Mouse (Mus musculus) midbrain, embryonic 14.5 days (tissue): ENCODE results near the gene Mindy4b-ps. TPM values are rescaled to one million over a fixed set of nuclear protein-coding genes. Genes with fewer than 3 reads are reported as not detected.
A peak's percentile ranks its signal among the peaks of the same experiment; 100 is the strongest.
"Not testable (repeated sequence)": the region's sequence is repeated elsewhere in the genome, so short reads cannot be mapped to it uniquely, and the experiment has no call there.

Experiments
- ATAC-seq: fragments of 200-750 bp; cut with Nextera tagmentation; 2 replicates; pipeline ENCODE4 v1.8.0; 2017; ENCODE audit warnings: moderate number of reproducible peaks, moderate library complexity; ENCODE audit not compliant: low FRiP score, low TSS enrichment
- DNase-seq: peaks from one replicate; pipeline ENCODE4 v3.0.0-alpha.2; 2015
- H3K27ac ChIP-seq: fragments of 300-500 bp; sonication (generic); replicated peaks from 2 replicates; pipeline ENCODE4 v1.5.1; 2014; ENCODE audit warnings: mild to moderate bottlenecking, low read depth, low read length, moderate library complexity
- H3K27me3 ChIP-seq: fragments of 300-500 bp; sonication (generic); 2 replicates; pipeline ENCODE4 v1.6.1; 2014; ENCODE audit warnings: low read length, control low read depth, mixed read lengths; ENCODE audit not compliant: control insufficient read depth, insufficient read depth
- H3K36me3 ChIP-seq: fragments of 300-500 bp; sonication (generic); 2 replicates; pipeline ENCODE4 v1.6.1; 2014; ENCODE audit warnings: low read length, control low read depth; ENCODE audit not compliant: control insufficient read depth, insufficient read depth
- H3K4me1 ChIP-seq: fragments of 300-500 bp; sonication (generic); 2 replicates; pipeline ENCODE4 v1.6.1; 2014; ENCODE audit warnings: mild to moderate bottlenecking, antibody characterized with exemption, low read length, control low read depth; ENCODE audit not compliant: control insufficient read depth, insufficient read depth
- H3K4me2 ChIP-seq: fragments of 300-500 bp; sonication (generic); 2 replicates; pipeline ENCODE4 v1.6.1; 2014; ENCODE audit warnings: mild to moderate bottlenecking, low read length, moderate library complexity
- H3K4me3 ChIP-seq: fragments of 300-500 bp; sonication (generic); replicated peaks from 2 replicates; pipeline ENCODE4 v1.5.1; 2014; ENCODE audit warnings: low read depth, low read length
- H3K9ac ChIP-seq: fragments of 300-500 bp; sonication (generic); replicated peaks from 2 replicates; pipeline ENCODE4 v1.6.1; 2014; ENCODE audit warnings: mild to moderate bottlenecking, low read length, moderate library complexity
- H3K9me3 ChIP-seq: fragments of 300-500 bp; sonication (generic); 2 replicates; pipeline ENCODE4 v1.6.1; 2016; ENCODE audit warnings: low read length, control low read depth, mixed read lengths; ENCODE audit not compliant: control insufficient read depth
- WGBS: fragments of 180-500 bp; shearing (Covaris S2); extraction: QIAGEN DNeasy Blood & Tissue Kit; methylation state at CpG from one replicate; pipeline ENCODE4 v1.1.7; 2014; 5-methylcytosine and 5-hydroxymethylcytosine counted together
- polyA plus RNA-seq: library from polyadenylated mRNA; unstranded; fragments of >200 nt; fragmentation: Nextera tagmentation; extraction: Ambion mirVana; gene quantifications from 2 replicates; pipeline ENCODE4 v1.2.1, GENCODE M21; 2014

The Mindy4b-ps gene
- polyA plus RNA-seq, result not detected in 2 replicates

DNA sequence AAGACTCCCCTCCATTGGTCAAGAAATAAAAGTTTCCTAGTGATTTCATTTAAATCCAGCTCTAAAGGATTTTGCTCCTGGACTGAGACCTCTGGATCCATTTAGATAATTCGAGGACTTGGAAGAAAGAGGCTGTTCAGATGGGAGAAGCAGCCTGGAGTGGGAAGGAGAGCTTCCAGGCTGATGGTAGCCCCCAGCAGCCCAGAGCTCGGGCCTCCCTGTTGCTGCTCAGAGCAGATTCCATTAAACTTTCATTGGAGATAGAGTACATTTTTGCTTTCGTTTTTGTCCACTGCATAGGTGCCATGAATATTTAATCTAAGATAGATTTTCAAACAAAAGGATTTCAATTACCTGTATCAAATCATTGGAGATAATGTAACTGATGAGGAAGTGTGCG lies at the start of gene Mindy4b-ps:
Mindy4b-ps (minus strand) TSS at position 101 of the 400 bp plus-strand sequence.
- H3K9ac ChIP-seq, result no peak within 1 kb of the TSS
- H3K36me3 ChIP-seq, result no peaks in the 10 kb centered on the region
- peaks cover 25% of the 10 kb centered on the region for H3K27me3 ChIP-seq
- 0 out of 2 replicates have a peak, but pooled peaks cover 4% of the 10 kb centered on the region for H3K4me1 ChIP-seq
- no peak within 1 kb of the TSS for H3K27ac ChIP-seq
- H3K4me3 ChIP-seq, result no peak within 1 kb of the TSS
- no peak for DNase-seq
- no peak for ATAC-seq
- H3K9me3 ChIP-seq, result no peaks in the 10 kb centered on the region
- 61% methylated on average over 4 of the region's 4 CpGs for WGBS
- no peak within 1 kb of the TSS for H3K4me2 ChIP-seq

DNA sequence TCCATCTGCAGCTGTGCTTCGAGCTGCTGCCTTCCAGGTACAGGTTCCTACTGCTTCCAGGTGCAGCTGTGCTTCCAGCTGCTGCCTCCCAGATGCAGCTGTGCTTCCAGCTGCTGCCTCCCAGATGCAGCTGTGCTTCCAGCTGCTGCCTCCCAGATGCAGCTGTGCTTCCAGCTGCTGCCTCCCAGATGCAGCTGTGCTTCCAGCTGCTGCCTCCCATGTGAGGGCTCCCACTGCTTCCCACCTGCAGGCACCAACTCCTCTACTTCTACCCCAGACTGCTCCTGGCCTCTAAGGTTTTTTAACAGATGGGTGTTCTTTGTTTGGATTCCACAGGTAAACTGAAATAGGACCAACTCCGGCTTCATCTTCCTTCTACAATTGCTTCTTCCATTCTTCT lies 49.8 kb upstream of the Mindy4b-ps start:
- not testable (repeated sequence) for H3K4me1 ChIP-seq, H3K27ac ChIP-seq, H3K27me3 ChIP-seq, DNase-seq, H3K4me2 ChIP-seq, ATAC-seq, H3K4me3 ChIP-seq, H3K9ac ChIP-seq, H3K36me3 ChIP-seq, H3K9me3 ChIP-seq
- 82% methylated on average over 2 of the region's 2 CpGs for WGBS

DNA sequence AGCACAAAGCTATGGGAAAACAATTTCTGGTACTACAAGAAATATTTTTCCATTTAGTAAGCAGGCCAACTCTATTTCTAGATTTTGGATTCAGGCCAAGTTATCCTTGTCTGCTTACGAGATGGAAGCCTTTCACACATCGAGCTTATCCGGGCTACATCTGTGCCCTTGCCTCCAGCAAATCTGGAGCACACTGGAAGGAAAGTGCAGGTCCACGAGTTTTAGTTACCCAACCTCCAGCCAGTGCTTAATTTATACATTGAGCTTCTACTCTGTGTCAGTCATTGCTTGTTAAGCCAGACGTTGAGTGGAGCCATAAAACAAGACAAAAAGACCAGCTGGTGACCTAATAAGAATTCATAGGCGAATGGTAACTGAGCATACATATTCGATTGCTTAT lies 43.6 kb upstream of the Mindy4b-ps start:
- H3K9ac ChIP-seq, result no peak overlapping the region
- DNase-seq, result peak; percentile 46

DNA sequence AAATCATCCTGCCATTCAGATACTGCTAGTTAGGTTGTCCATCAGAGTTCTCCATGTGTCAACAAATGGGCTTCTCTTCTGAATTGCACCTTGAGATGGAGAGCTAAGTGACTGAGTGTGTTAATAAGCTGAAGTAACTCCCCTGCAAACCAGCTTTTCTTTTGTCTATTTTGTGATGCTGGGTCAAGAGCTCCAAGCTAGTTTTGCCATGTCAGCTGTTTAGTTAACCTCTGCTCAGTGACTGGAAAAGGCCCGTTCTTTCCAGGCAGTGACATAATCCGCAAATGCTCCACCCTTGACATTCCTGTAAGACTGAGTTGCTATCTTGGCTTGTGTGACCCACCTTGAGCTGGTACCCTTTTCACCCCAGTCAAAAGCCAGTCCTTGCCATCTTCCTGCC lies 40.9 kb upstream of the Mindy4b-ps start:
- Histone ChIP-seq H3K4me2 (no peak overlapping the region), H3K27me3 (no peaks in the 10 kb centered on the region), H3K27ac (no peak overlapping the region), H3K9ac (no peak overlapping the region), H3K4me1 (no peaks in the 10 kb centered on the region), H3K36me3 (no peaks in the 10 kb centered on the region), H3K9me3 (no peaks in the 10 kb centered on the region), H3K4me3 (no peak overlapping the region)
- DNase-seq (no peak), ATAC-seq (no peak)
- WGBS, result 63% methylated on average over 2 of the region's 2 CpGs

More for the DNA sequence above, 43.6 kb upstream of the Mindy4b-ps start:
- ATAC-seq, result peak; percentile 29; the same call in 1 of the 2 replicates
- no peak overlapping the region for H3K4me2 ChIP-seq
- no peaks in the 10 kb centered on the region for H3K36me3 ChIP-seq
- H3K4me1 ChIP-seq, result no peaks in the 10 kb centered on the region
- no peaks in the 10 kb centered on the region for H3K9me3 ChIP-seq
- no peak overlapping the region for H3K27ac ChIP-seq
- WGBS, result 29% methylated on average over 7 of the region's 7 CpGs
- no peak overlapping the region for H3K4me3 ChIP-seq
- no peaks in the 10 kb centered on the region for H3K27me3 ChIP-seq

DNA sequence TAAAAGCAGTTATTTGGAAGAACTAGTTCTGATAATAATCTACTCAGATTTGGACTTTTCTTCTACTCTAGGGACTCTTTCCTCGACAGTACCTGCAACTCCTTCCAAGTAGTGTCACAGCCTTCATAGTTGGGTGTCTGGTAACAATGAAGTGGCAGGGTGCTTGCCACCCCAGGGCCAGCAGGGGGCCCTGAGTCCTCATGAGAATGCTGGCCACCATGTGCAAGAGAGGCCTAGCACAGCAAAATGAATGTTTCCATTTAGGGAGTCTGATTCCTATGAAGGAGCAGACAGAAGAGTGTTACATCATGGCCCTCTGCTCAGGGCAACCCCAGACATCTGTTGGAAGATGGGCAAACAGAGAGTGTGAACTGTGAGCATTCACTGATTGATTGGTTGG lies 21.3 kb upstream of the Mindy4b-ps start:
- peak; percentile 44 for DNase-seq
- 63% methylated on average over 1 of the region's 1 CpGs for WGBS
- no peak overlapping the region for H3K4me2 ChIP-seq

DNA sequence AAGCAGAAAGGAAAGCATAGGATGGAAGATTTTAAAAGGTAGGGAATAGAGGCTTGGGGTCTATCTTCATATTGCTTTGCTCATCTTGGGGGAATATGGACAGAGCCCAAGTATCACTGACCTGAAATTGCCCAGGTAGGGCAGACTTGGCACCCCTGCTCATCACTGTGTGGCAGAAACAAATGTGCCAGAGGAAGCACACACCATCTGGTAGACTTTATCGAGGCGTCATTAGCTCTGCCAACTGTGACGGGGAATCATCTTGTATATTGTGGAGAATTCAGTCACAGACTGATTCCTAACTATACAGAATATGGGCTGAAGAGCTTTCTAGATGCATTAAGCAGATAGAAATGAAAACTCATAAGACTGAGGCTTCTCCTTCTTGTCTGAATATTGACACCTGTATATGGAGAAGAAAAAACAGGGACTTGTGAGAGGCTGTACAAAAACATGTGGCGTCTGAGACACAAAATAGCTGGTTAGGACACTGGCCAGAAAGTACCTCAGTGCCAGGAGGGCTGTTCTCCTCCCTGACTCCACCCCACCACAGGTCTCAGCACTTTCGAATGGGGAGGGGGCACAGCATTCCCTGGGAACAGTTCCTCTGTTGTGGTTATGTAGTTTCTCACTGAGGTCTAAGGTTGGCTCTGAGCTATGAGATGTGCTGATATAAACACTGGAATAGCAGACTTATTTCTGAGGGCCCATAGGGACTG lies 11.5 kb upstream of the Mindy4b-ps start:
- Histone ChIP-seq H3K36me3 (no peaks in the 10 kb centered on the region), H3K27ac (no peak overlapping the region), H3K4me2 (no peak overlapping the region), H3K4me3 (no peak overlapping the region), H3K9ac (no peak overlapping the region), H3K4me1 (no peaks in the 10 kb centered on the region), H3K9me3 (no peaks in the 10 kb centered on the region), H3K27me3 (peaks cover 6% of the 10 kb centered on the region; the same call in 1 of the 2 replicates)
- 91% methylated on average over 5 of the region's 5 CpGs for WGBS
- ATAC-seq, result no peak
- DNase-seq, result no peak

More for the DNA sequence above, 21.3 kb upstream of the Mindy4b-ps start:
- H3K27ac ChIP-seq, result no peak overlapping the region
- no peak overlapping the region for H3K9ac ChIP-seq
- ATAC-seq, result no peak
- H3K4me1 ChIP-seq, result no peaks in the 10 kb centered on the region
- H3K36me3 ChIP-seq, result no peaks in the 10 kb centered on the region
- H3K9me3 ChIP-seq, result no peaks in the 10 kb centered on the region
- no peaks in the 10 kb centered on the region for H3K27me3 ChIP-seq
- H3K4me3 ChIP-seq, result no peak overlapping the region

DNA sequence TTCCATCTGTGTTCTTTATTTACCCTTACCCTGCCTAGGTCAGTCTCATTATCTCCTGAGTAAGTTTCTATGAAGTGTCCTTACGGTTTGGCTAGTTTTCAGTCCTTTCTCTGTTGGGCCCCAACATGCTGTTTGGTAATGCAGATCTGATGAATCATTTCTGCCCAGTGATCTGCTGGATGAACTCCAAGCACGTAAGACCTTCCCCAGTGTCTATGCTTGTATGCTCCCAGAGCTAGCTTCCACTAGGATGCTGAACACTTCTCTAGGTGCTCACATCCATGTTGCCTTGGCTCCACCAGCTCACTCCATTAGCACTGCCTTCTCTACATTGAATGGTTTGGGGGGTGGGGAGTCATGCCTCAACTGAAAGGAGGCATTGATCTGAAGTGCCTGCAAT lies 10.8 kb upstream of the Mindy4b-ps start:
- Histone ChIP-seq H3K4me1 (no peaks in the 10 kb centered on the region), H3K27ac (no peak overlapping the region), H3K9me3 (no peaks in the 10 kb centered on the region), H3K4me2 (no peak overlapping the region), H3K27me3 (peaks cover 12% of the 10 kb centered on the region; the same call in 1 of the 2 replicates), H3K4me3 (no peak overlapping the region), H3K36me3 (no peaks in the 10 kb centered on the region), H3K9ac (no peak overlapping the region)
- DNase-seq (no peak), ATAC-seq (no peak)
- WGBS, result 85% methylated on average over 2 of the region's 2 CpGs

DNA sequence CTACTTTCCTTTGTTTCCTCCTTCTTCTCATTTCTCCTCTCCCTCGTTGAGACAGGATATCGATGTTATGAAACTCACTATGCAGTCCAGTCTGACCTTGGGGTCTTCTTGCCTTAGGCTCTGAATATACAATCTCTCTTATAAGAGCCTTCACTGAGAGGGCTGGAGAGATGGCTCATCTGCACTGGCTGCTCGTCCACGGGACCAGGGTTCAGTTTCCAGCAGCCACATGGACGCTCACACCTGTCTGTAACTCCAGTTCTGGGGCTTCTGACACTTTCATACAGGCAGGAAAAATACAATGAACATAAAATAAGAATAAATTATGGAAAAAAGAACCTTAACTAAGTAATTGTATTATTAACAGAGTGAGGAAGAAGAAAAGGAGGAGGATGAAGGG lies 9.5 kb upstream of the Mindy4b-ps start:
- no peaks in the 10 kb centered on the region for H3K4me1 ChIP-seq
- no peak overlapping the region for H3K4me2 ChIP-seq
- H3K27me3 ChIP-seq, result peaks cover 20% of the 10 kb centered on the region; the same call in 1 of the 2 replicates
- H3K9ac ChIP-seq, result no peak overlapping the region
- no peaks in the 10 kb centered on the region for H3K36me3 ChIP-seq
- no peaks in the 10 kb centered on the region for H3K9me3 ChIP-seq
- 89% methylated on average over 5 of the region's 5 CpGs for WGBS
- ATAC-seq (no peak), DNase-seq (no peak)
- no peak overlapping the region for H3K4me3 ChIP-seq
- H3K27ac ChIP-seq, result no peak overlapping the region

DNA sequence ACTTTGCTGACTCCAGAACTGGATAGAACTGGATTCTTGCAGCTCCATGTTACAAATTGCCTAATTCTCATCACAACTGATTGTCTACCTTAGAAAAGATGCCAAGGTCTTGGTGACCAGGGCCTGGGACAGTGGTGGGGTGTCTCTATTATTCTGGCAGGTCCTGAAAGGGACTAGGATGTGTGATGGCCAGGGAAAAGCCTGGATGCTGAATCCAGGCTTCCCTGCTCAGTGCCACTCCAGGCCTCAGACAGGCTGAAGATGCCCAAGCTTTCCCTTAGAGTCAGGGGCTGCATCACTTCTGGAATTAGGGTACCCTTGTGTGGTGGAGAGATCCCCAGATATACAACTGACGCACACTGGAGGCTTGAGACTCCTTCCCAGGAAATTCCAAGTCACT lies 7.8 kb upstream of the Mindy4b-ps start:
- H3K9me3 ChIP-seq, result no peaks in the 10 kb centered on the region
- H3K36me3 ChIP-seq, result no peaks in the 10 kb centered on the region
- no peak overlapping the region for H3K4me2 ChIP-seq
- no peak for DNase-seq
- H3K27me3 ChIP-seq, result peaks cover 20% of the 10 kb centered on the region; the same call in 1 of the 2 replicates
- ATAC-seq, result no peak
- H3K27ac ChIP-seq, result no peak overlapping the region
- H3K9ac ChIP-seq, result no peak overlapping the region
- H3K4me1 ChIP-seq, result 0 out of 2 replicates have a peak, but pooled peaks cover 4% of the 10 kb centered on the region
- no peak overlapping the region for H3K4me3 ChIP-seq
- 89% methylated on average over 1 of the region's 1 CpGs for WGBS
